Mouse (Mus musculus): Measurements from ENCODE around the gene Capn12.
"Not testable (repeated sequence)": the region's sequence is repeated elsewhere in the genome, so short reads cannot be mapped to it uniquely, and the experiment has no call there.

Capn12 gene

GRCm38 (mm10) chr7:28874565-28874964 lies 6.7 kb upstream of the Capn12 start:
- in situ Hi-C loops (cut with MboI; ENCODE audit: low pct_unique_long_range_greater_than_20kb in 1 of 2, low sequenced_read_pairs in 2 of 2, unreplicated experiment in 1 of 2): no loop called here

- in situ Hi-C loops (cut with MboI; ENCODE audit: low pct_unique_long_range_greater_than_20kb in 1 of 2, low sequenced_read_pairs in 2 of 2, unreplicated experiment in 1 of 2): no loop called here
These were observed 5.1 kb upstream of the Capn12 start for GRCm38 (mm10) chr7:28876099-28876498.

GRCm38 (mm10) chr7:28877155-28877554 lies 4.1 kb upstream of the Capn12 start:
- in situ Hi-C loops (cut with MboI; ENCODE audit: low pct_unique_long_range_greater_than_20kb in 1 of 2, low sequenced_read_pairs in 2 of 2, unreplicated experiment in 1 of 2): no loop called here

GRCm38 (mm10) chr7:28877856-28878255 lies 3.4 kb upstream of the Capn12 start:
- in situ Hi-C loops (cut with MboI; ENCODE audit: low pct_unique_long_range_greater_than_20kb in 1 of 2, low sequenced_read_pairs in 2 of 2, unreplicated experiment in 1 of 2): no loop called here

GRCm38 (mm10) chr7:28879606-28880005 lies 1.6 kb upstream of the Capn12 start:
- in situ Hi-C loops (cut with MboI; ENCODE audit: low pct_unique_long_range_greater_than_20kb in 1 of 2, low sequenced_read_pairs in 2 of 2, unreplicated experiment in 1 of 2): no loop called here

GRCm38 (mm10) chr7:28880554-28880953 lies 668 bp upstream of the Capn12 start:
- in situ Hi-C loops (cut with MboI; ENCODE audit: low pct_unique_long_range_greater_than_20kb in 1 of 2, low sequenced_read_pairs in 2 of 2, unreplicated experiment in 1 of 2): no loop called here

GRCm38 (mm10) chr7:28883039-28883438 lies 1.8 kb downstream of the Capn12 start:
- in situ Hi-C loops (cut with MboI; ENCODE audit: low pct_unique_long_range_greater_than_20kb in 1 of 2, low sequenced_read_pairs in 2 of 2, unreplicated experiment in 1 of 2): no loop called here

GRCm38 (mm10) chr7:28883704-28884103 lies 2.5 kb downstream of the Capn12 start:
- in situ Hi-C loops (cut with MboI; ENCODE audit: low pct_unique_long_range_greater_than_20kb in 1 of 2, low sequenced_read_pairs in 2 of 2, unreplicated experiment in 1 of 2): not testable (repeated sequence)

GRCm38 (mm10) chr7:28886486-28886885 lies 5.3 kb downstream of the Capn12 start:
- in situ Hi-C loops (cut with MboI; ENCODE audit: low pct_unique_long_range_greater_than_20kb in 1 of 2, low sequenced_read_pairs in 2 of 2, unreplicated experiment in 1 of 2): no loop called here

GRCm38 (mm10) chr7:28888701-28889161 lies 7.5 kb downstream of the Capn12 start:
- in situ Hi-C loops (cut with MboI; ENCODE audit: low pct_unique_long_range_greater_than_20kb in 1 of 2, low sequenced_read_pairs in 2 of 2, unreplicated experiment in 1 of 2): no loop called here

- in situ Hi-C loops (cut with MboI; ENCODE audit: low pct_unique_long_range_greater_than_20kb in 1 of 2, low sequenced_read_pairs in 2 of 2, unreplicated experiment in 1 of 2): no loop called here
These were observed 11.4 kb downstream of the Capn12 start for GRCm38 (mm10) chr7:28892601-28893000.

GRCm38 (mm10) chr7:28893643-28894265 lies 12.5 kb downstream of the Capn12 start:
- in situ Hi-C loops (cut with MboI; ENCODE audit: low pct_unique_long_range_greater_than_20kb in 1 of 2, low sequenced_read_pairs in 2 of 2, unreplicated experiment in 1 of 2): no loop called here

GRCm38 (mm10) chr7:28894942-28895341 lies 13.7 kb downstream of the Capn12 start:
- in situ Hi-C loops (cut with MboI; ENCODE audit: low pct_unique_long_range_greater_than_20kb in 1 of 2, low sequenced_read_pairs in 2 of 2, unreplicated experiment in 1 of 2): no loop called here

- in situ Hi-C loops (cut with MboI; ENCODE audit: low pct_unique_long_range_greater_than_20kb in 1 of 2, low sequenced_read_pairs in 2 of 2, unreplicated experiment in 1 of 2): no loop called here
These were observed 16.4 kb downstream of the Capn12 start for GRCm38 (mm10) chr7:28897661-28898060.

- in situ Hi-C loops (cut with MboI; ENCODE audit: low pct_unique_long_range_greater_than_20kb in 1 of 2, low sequenced_read_pairs in 2 of 2, unreplicated experiment in 1 of 2): no loop called here
These were observed 18.8 kb downstream of the Capn12 start for GRCm38 (mm10) chr7:28899972-28900371.

GRCm38 (mm10) chr7:28901311-28902125 lies 20.3 kb downstream of the Capn12 start:
- in situ Hi-C loops (cut with MboI; ENCODE audit: low pct_unique_long_range_greater_than_20kb in 1 of 2, low sequenced_read_pairs in 2 of 2, unreplicated experiment in 1 of 2): no loop called here

- in situ Hi-C loops (cut with MboI; ENCODE audit: low pct_unique_long_range_greater_than_20kb in 1 of 2, low sequenced_read_pairs in 2 of 2, unreplicated experiment in 1 of 2): no loop called here
These were observed 21.0 kb downstream of the Capn12 start for GRCm38 (mm10) chr7:28902180-28902579.

GRCm38 (mm10) chr7:28902809-28903208 lies 21.6 kb downstream of the Capn12 start:
- in situ Hi-C loops (cut with MboI; ENCODE audit: low pct_unique_long_range_greater_than_20kb in 1 of 2, low sequenced_read_pairs in 2 of 2, unreplicated experiment in 1 of 2): no loop called here

GRCm38 (mm10) chr7:28903778-28904177 lies 22.6 kb downstream of the Capn12 start:
- in situ Hi-C loops (cut with MboI; ENCODE audit: low pct_unique_long_range_greater_than_20kb in 1 of 2, low sequenced_read_pairs in 2 of 2, unreplicated experiment in 1 of 2): no loop called here

GRCm38 (mm10) chr7:28907195-28907594 lies 26.0 kb downstream of the Capn12 start:
- in situ Hi-C loops (cut with MboI; ENCODE audit: low pct_unique_long_range_greater_than_20kb in 1 of 2, low sequenced_read_pairs in 2 of 2, unreplicated experiment in 1 of 2): no loop called here
